Mouse (Mus musculus): ENCODE data around the gene Lars2. TPM values are rescaled to one million over a fixed set of nuclear protein-coding genes. Genes with fewer than 3 reads are reported as not detected.
"Not testable (repeated sequence)": the region's sequence is repeated elsewhere in the genome, so short reads cannot be mapped to it uniquely, and the experiment has no call there.

Gene Lars2
- 5.2 and 25.0 TPM in 2 replicates for polyA plus RNA-seq (2012; ENCODE audit: insufficient read depth, low replicate concordance)

DNA sequence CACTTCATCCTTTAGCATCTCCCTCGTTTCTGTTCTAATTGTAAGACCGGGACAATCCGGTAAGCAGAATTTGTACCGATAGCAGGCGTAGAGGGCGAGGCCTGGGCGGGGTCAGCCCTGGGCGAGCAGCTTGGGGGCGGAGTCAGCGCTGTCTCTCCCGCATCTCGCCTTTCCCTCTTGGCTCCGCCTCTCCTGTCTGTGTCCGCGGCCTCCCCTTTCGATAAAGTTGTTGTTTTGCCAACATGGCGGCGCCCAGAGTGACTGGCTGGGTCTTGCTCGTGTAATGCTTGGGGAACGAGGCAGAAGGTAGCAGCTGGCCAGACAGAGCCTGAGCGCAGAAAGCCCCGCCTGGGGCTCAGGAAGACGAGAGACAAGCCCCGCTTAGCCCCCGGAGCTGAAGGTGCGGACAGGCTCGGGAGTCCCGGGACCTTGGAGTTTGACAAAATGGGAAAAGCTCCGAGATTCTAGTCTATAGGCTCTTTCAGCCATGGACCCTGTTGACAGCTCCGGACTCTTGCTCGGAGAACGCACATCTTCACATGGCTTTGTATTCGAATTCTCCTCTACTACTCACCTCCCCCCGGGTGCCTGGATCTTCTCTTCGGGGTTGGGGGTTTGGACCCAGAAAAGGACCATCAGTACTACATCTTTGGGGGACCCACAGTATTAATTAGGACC is at the start of gene Lars2:
Gene Lars2, plus strand, starts transcription at position 220 of the 678 bp plus-strand sequence.
- H3K27me3 ChIP-seq (replicated peaks), result no peaks in the 10 kb centered on the region
- H3K9me3 ChIP-seq, result no peaks in the 10 kb centered on the region
- H3K36me3 ChIP-seq (replicated peaks; ENCODE audit: low read length), result peaks cover 17% of the 10 kb centered on the region
- peaks cover 67% of the 10 kb centered on the region for H3K4me1 ChIP-seq
- peak within 1 kb of the TSS; percentile 94 for H3K4me3 ChIP-seq (replicated peaks)
- no peak for TF ChIP-seq FLI1 (IDR thresholded peaks at IDR 0.05; ENCODE audit: low read length)

DNA sequence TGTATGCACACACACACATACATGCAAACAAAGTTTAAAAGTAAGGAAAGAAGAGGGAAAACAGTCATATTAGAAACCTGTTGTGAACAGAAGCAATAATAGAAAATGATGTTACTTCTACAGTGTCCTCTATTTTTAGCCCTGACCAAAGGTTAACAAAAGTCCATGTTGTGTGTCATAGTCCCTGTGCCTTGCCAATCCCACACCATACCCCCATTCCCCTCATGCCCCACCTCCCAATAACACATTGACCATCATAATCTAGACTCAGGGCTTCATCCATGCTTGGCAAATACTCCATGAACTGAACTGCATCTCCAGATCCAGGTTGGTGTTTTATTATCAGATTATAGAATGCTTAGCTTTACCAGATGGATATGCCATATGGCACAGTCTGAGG is 40.6 kb upstream of the Lars2 start:
- TF ChIP-seq FLI1 (IDR thresholded peaks at IDR 0.05; ENCODE audit: low read length), result no peak
- TF ChIP-seq GATA1 (IDR thresholded peaks at IDR 0.05; ENCODE audit: borderline replicate concordance, low read length), result no peak
- Histone ChIP-seq H3K27me3 (replicated peaks) (peaks cover 30% of the 10 kb centered on the region), H3K36me3 (replicated peaks; ENCODE audit: low read length) (no peaks in the 10 kb centered on the region), H3K4me3 (replicated peaks) (no peak overlapping the region), H3K4me1 (peaks cover 16% of the 10 kb centered on the region), H3K9me3 (peaks cover 10% of the 10 kb centered on the region)

GRCm38 (mm10) chr9:123328336-123328735 is 38.4 kb upstream of the Lars2 start:
- Histone ChIP-seq H3K9me3 (peaks cover 8% of the 10 kb centered on the region), H3K4me3 (replicated peaks) (no peak overlapping the region), H3K4me1 (peaks cover 16% of the 10 kb centered on the region), H3K27me3 (replicated peaks) (peaks cover 42% of the 10 kb centered on the region), H3K36me3 (replicated peaks; ENCODE audit: low read length) (no peaks in the 10 kb centered on the region)
- TF ChIP-seq FLI1 (IDR thresholded peaks at IDR 0.05; ENCODE audit: low read length), result no peak
- no peak for TF ChIP-seq GATA1 (IDR thresholded peaks at IDR 0.05; ENCODE audit: borderline replicate concordance, low read length)

- Histone ChIP-seq H3K36me3 (replicated peaks; ENCODE audit: low read length) (no peaks in the 10 kb centered on the region), H3K27me3 (replicated peaks) (peaks cover 47% of the 10 kb centered on the region), H3K4me3 (replicated peaks) (no peak overlapping the region), H3K9me3 (peaks cover 8% of the 10 kb centered on the region), H3K4me1 (peaks cover 13% of the 10 kb centered on the region)
- no peak for TF ChIP-seq GATA1 (IDR thresholded peaks at IDR 0.05; ENCODE audit: borderline replicate concordance, low read length)
- TF ChIP-seq FLI1 (IDR thresholded peaks at IDR 0.05; ENCODE audit: low read length), result no peak
These were observed 36.9 kb upstream of the Lars2 start for GRCm38 (mm10) chr9:123329831-123330230.

DNA sequence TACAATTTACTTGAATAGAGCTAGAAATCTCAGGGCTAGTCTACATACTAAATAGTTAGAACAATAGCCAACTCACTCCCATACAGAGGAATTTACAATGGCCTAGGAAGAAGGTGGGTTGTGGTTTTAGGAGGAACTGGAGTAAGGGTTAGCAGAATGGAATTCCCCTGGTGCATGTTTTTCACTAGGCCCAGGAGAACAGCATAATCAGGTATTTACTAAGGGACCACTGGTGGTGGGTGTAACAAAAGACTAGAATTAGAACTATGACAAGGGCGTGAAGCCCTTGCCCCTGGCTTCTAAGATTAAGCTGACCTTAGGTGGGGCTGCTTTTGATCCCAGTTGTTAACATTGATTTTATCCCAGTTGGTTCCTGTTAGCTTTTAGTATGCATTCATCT is 36.5 kb upstream of the Lars2 start:
- not testable (repeated sequence) for H3K9me3 ChIP-seq; H3K36me3 ChIP-seq (replicated peaks; ENCODE audit: low read length); H3K4me3 ChIP-seq (replicated peaks)
- peaks cover 49% of the 10 kb centered on the region for H3K27me3 ChIP-seq (replicated peaks)
- H3K4me1 ChIP-seq, result peaks cover 13% of the 10 kb centered on the region

DNA sequence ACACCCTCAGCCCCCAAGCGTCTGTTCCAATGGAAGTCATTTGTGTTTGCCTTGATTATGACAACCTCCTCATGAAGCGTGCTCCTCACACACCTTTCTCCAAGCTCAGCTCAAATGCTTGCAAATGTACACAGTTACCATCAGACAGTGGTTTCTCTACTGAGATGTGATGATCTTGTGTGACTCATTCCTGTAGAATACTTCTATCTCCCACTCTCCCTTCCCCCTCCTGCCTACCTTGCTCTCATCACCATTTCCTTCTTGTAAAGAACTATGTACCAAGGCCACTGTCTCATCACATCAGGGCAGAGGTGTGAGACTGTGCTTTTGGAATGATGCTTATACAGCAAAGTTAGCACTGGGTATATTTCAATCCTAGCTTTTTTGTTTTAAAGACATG is 33.2 kb upstream of the Lars2 start:
- no peak for TF ChIP-seq FLI1 (IDR thresholded peaks at IDR 0.05; ENCODE audit: low read length)
- TF ChIP-seq GATA1 (IDR thresholded peaks at IDR 0.05; ENCODE audit: borderline replicate concordance, low read length), result no peak
- Histone ChIP-seq H3K27me3 (replicated peaks) (peaks cover 69% of the 10 kb centered on the region), H3K4me1 (peaks cover 7% of the 10 kb centered on the region), H3K4me3 (replicated peaks) (no peak overlapping the region), H3K36me3 (replicated peaks; ENCODE audit: low read length) (no peaks in the 10 kb centered on the region), H3K9me3 (peaks cover 8% of the 10 kb centered on the region)

DNA sequence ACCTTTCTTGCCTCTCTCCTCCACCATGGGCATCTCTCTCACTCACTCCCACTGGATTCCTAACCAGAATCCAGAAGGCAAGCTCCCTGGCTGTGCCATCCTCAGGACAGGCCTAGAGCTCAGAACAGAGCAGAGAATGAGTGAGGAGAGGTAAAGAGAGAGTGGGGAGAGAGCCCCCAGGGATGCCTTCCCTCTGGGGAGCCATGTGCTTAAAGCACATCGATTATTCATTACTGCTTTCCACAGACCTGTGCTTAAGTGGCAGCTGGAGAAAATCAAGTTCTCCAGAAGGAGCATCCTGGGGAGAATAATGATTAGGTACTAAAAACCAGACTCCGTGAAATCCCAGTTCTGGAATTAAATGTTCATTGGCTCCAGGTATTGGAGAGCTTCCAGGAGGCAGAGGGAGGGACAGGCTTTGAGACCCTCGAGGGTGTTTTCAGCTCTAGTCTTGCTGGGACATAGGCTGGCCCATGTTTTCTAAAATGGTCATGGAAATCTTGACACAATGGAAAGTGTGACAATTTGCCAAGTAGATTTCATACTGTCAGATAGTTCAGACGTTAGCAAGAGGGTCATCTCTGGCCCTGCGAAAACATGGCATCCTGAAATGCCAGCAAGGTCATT is 31.6 kb upstream of the Lars2 start:
- Histone ChIP-seq H3K9me3 (no peaks in the 10 kb centered on the region; the same call in 1 of the 2 replicates), H3K36me3 (replicated peaks; ENCODE audit: low read length) (no peaks in the 10 kb centered on the region), H3K4me3 (replicated peaks) (no peak overlapping the region), H3K4me1 (peaks cover 21% of the 10 kb centered on the region), H3K27me3 (replicated peaks) (peaks cover 69% of the 10 kb centered on the region)
- TF ChIP-seq FLI1 (IDR thresholded peaks at IDR 0.05; ENCODE audit: low read length) (no peak), GATA1 (IDR thresholded peaks at IDR 0.05; ENCODE audit: borderline replicate concordance, low read length) (no peak)

- no peaks in the 10 kb centered on the region for H3K9me3 ChIP-seq
These were observed 27.0 kb upstream of the Lars2 start for GRCm38 (mm10) chr9:123339651-123340144.

GRCm38 (mm10) chr9:123341256-123341655 is 25.5 kb upstream of the Lars2 start:
- H3K27me3 ChIP-seq (replicated peaks), result peaks cover 52% of the 10 kb centered on the region
- TF ChIP-seq GATA1 (IDR thresholded peaks at IDR 0.05; ENCODE audit: borderline replicate concordance, low read length) (no peak), FLI1 (IDR thresholded peaks at IDR 0.05; ENCODE audit: low read length) (no peak)
- no peak overlapping the region for H3K4me3 ChIP-seq (replicated peaks)
- no peaks in the 10 kb centered on the region for H3K9me3 ChIP-seq
- peaks cover 45% of the 10 kb centered on the region for H3K4me1 ChIP-seq
- no peaks in the 10 kb centered on the region for H3K36me3 ChIP-seq (replicated peaks; ENCODE audit: low read length)

More at GRCm38 (mm10) chr9:123339651-123340144, 27.0 kb upstream of the Lars2 start:
- TF ChIP-seq GATA1 (IDR thresholded peaks at IDR 0.05; ENCODE audit: borderline replicate concordance, low read length) (no peak), FLI1 (IDR thresholded peaks at IDR 0.05; ENCODE audit: low read length) (0 out of 2 replicates have a peak, but pooled peaks have one; percentile 32)
- Histone ChIP-seq H3K4me3 (replicated peaks) (no peak overlapping the region), H3K36me3 (replicated peaks; ENCODE audit: low read length) (no peaks in the 10 kb centered on the region), H3K27me3 (replicated peaks) (peaks cover 63% of the 10 kb centered on the region), H3K4me1 (peaks cover 45% of the 10 kb centered on the region)

DNA sequence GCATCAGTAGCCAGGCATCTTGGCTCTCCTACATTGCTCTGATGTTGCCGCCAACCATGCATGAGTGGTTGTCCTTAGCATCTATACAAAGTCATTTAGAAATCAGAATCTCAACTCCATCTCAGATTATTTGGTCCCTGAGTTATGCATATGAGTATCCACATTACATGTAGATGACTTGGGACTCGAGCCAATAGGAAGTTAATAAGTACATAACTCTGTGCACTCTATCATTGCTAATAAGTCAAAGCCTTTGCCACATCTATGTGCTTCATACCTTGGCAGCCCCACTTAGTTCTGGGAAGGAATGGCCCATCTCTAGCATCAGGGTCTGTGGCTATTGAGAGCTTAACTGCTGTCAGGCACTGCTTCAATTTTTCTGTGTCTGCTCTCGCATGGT is 23.7 kb upstream of the Lars2 start:
- Histone ChIP-seq H3K27me3 (replicated peaks) (peaks cover 35% of the 10 kb centered on the region), H3K36me3 (replicated peaks; ENCODE audit: low read length) (no peaks in the 10 kb centered on the region), H3K4me1 (peaks cover 43% of the 10 kb centered on the region), H3K4me3 (replicated peaks) (no peak overlapping the region), H3K9me3 (no peaks in the 10 kb centered on the region)
- no peak for TF ChIP-seq GATA1 (IDR thresholded peaks at IDR 0.05; ENCODE audit: borderline replicate concordance, low read length)
- no peak for TF ChIP-seq FLI1 (IDR thresholded peaks at IDR 0.05; ENCODE audit: low read length)

DNA sequence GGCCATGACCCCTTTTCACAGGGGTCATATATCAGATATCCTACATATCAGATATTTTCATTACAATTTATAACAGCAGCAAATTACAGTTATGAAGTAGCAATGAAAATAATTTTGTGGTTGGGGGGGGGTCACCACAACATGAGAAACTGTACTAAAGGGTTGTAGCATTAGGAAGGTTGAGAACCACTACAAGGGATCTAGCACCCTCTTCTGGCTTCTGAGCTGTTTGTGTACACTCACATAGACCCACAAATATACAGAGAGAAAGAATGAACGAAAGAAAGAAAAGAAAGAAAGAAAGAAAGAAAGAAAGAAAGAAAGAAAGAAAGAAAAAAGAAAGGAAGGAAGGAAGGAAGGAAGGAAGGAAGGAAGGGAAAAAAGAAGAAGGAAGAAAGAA is 17.4 kb upstream of the Lars2 start:
- H3K36me3 ChIP-seq (replicated peaks; ENCODE audit: low read length); H3K4me3 ChIP-seq (replicated peaks); H3K4me1 ChIP-seq; H3K27me3 ChIP-seq (replicated peaks): not testable (repeated sequence)
- H3K9me3 ChIP-seq, result peaks cover 28% of the 10 kb centered on the region

Data from megakaryocyte, embryonic 14.5 days (primary cell).